Mouse (Mus musculus): Measurements from ENCODE around the gene Slc15a2.

- TF ChIP-seq CTCF (IDR thresholded peaks at IDR 0.05; ENCODE audit: low read depth) (no peak), EP300 (IDR thresholded peaks at IDR 0.05; ENCODE audit: low read depth) (no peak)
These were observed 37.7 kb downstream of the Slc15a2 start for GRCm38 (mm10) chr16:36747068-36747467.
